Mouse (Mus musculus) adrenal gland, postnatal 4 days (tissue): ENCODE measurements at regions not wholly inside any gene's neighbourhood (a gene's known extent, or its start where the extent isn't known, plus 50 kb on each side); places are given as distances from the start of the nearest gene placed in this dataset.

Experiments used
- DNase-seq, 2 experiments: peaks; one replicate each; pipeline ENCODE4 v3.0.0; 2021 to 2022; ENCODE audit warnings: low spot score in 2 of 2, mixed read lengths in 2 of 2

DNA sequence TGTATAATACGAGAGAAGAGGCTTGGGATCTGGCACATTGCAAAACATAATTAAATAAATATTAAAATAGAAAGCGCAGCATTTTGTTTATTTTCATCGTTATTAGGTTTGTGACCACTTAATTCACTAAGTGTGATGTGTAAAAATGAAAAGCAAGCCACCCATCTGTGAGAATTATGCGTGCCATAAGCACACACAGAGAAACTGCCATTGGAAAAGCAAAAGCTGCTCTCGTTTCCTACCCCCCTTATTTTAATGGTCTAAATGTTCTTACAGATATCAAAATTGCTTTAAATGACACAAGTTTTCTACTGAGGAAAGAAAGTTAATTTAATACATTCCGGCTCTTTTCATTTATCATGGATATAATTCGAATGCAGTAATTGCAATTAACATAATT is 2780.8 kb upstream of the Gm7489 start:
- DNase-seq, result no peak

DNA sequence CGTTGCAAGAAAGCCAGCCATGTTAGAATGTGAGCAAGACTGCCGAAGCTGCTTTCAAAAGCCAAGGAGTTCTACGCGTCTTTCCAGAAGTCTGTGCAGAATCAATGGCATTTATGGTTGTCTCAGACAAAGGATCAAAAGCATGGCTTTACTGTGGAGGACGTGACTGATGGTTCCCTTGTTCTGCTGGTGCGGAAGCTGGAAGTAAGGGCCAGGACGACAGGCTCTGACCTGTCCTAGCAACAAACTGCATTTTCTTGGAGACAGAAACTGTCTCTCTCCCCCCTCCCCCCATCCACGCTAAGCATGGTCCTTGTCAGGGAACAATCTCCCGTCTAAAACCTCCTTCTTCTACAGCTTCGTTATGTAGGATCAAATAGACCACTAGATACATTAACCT is 2780.3 kb upstream of the Gm7489 start:
- no peak for DNase-seq

DNA sequence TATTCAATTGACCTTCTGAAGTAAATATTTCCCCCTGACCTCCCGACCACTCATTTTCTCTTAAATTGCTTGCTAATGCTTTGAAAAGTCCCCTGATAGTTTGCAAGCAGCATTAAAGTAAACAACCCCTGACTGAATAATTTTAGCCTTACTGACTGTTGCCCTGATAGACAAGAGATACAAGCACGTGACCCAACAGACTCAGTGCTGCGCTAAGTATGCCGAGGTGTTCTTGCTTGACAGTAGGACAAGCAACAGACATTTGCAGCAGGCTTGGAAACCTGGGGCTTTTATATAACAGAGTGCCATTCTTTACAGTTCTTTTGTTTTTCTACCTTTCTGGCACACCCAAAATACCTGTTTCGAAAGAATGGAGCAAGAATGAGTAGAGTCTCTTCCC is 2779.9 kb upstream of the Gm7489 start:
- DNase-seq, result no peak

DNA sequence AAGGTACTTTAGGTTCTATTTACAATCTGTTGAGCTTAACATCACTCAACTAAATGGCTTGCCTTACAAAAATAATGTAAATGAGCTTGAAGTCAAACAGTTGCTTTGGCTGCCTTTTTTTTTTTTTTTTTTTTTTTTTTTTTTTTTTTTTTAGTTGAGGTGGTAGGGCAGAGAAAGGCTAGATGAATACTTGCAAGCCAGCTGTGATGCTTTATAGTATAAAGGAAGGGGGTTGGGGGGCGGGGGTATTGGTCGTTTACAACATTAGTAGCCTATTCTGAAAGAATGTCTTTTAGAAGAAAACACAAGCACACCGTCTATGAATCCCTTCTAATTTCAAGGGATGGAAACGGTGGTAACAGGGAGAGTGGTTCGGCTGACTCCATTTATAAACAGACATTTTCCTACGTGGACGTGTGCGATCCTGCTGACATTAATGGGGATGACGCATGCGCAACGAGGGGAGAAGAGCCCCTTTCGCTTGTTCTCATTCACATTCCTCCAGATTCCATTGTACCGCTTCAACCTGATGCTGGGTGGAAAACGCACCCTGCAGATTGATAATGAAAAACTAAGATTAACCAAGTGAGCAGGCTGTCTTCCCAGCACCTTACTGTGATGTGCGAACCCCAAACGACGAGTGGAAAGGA is 2779.2 kb upstream of the Gm7489 start:
- no peak for DNase-seq

DNA sequence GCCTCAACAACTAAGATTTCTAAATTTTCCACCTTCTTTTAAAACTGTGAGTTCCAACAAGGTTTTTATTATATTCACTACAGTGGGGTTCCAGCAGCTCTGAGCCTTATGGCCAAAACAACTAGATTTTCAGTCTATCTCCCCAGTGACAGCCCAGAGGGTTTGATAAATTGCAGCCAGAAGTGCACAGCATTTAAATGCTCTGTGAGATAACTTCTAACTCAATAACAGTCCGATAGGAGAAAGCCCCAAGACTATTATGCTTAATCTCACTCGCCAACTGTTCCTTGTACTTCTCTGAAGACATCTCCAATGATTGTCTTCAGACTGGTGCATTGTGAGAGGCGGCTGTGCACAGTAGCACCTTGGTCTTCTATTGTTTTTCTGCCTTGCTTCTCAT is 2774.5 kb upstream of the Gm7489 start:
- DNase-seq, result no peak

DNA sequence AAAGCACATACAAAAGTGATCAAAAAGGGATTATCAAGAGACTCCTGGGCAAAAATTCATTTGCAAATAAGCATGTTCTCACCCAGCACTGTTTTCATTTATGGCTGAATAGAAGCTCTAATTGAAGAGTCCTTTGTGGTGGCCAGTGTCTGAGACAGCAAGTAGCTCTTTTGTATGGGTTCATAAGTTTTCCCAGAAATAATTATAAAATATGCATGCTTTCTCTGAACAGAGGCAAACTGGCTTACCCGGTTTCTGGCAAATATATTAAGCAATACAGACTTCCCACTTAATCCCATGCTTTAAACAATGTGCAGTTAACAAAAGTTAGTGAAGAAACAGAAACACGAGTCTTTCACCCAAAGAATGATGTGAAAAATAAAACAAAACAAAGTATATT is 2758.8 kb upstream of the Gm7489 start:
- DNase-seq, result no peak

DNA sequence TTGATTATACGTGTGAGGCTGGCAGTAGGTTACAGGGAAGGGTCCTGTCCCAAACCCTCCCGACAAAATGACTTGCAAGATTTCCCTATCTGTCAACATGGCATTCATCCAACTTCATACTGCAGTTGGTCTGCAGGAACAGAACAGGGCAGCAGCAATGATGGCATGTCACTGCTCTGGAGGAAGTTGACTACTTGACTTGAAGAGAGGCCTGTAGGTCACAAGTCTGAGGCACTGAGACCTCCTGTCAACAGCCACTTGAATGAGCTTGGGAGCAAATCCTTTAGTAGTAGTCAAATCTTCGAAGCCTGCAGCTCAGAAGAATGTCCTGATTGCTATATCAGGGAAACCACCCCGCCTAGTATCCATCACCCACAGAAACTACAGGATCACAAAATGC is 2753.7 kb upstream of the Gm7489 start:
- no peak for DNase-seq

DNA sequence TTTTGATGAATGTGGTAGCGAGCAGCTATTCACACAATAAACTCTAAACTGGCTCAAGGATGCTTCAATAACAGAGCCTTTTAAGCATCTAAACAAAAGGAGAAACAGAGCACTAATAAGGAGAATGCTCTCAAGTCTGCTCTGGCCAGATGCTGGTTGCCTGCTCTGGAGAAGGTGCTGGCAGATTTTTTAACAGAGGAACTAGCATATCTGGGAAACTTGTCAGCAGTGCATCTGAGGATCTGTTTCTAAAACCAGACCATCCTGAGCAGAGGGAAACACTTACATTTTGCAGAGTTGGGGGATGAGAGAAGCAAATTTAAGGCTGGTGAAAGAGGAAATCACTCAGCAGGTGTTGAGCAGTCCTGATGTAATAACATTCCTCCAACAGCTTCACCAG is 2748.6 kb upstream of the Gm7489 start:
- no peak for DNase-seq

DNA sequence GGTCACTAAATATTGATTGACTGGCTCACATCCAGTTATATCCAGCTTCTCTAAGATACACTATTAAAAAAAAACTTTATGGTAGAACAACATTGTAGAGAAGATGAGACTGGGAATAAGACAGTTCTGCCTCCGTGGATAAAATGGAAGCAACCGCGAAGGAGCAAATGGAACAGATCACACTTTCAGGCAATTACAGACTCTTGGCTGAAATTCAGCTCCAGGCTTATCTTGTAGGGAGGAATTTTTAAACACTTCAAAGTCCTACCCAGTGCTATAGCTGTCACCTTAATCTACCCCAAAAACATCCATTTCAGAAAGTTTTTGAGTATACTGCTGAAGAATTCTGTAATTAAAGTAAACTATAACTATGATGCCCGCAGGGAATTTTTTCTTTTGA is 2745.2 kb upstream of the Gm7489 start:
- no peak for DNase-seq

DNA sequence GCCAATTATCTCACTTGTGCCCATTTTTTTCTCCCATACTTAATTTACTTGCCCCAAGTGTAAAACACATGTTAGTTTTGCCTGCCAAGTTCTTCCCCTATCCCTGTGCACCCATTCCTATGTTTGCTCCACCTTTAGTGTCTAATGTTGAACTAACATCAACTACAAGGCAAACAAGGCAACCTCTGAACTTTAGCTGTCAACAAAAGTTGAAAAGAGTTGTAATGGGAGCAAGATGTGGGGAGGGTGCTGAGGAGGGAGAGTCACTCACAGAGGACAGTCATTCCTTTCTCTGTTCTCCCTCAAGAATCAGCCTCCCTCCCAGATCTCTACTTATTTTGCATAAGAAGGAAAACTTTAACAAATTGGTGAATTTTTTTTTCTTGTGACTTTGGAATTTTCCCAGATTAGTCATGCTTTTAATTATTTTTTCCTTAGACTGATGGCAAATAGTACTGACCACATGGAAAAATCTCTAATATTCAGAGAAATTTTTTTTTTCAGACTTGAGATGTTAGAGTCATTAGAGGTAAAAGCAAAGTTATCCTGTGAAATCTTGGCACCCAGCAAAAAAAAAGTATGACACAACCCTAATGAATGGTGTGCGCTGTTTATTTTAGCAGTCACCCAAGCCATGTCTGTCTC is 2710.6 kb upstream of the Gm7489 start:
- no peak for DNase-seq

DNA sequence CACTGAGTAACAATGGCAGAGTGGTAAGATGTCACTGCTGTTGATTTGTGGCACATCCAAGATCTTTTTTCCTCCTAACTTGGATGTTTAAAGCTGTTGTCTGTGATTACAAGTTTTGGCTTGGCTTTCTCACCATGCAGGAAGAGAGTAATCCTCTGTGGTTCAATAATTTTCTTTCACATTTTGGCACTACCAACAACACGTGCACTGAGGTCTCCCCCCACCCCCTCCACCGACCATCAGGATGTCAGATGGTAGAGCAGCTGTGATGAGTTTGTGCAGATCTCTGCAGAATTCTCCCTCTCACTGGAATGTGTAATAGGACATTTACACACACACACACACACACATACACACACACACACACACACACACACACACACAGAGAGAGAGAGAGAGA is 2708.2 kb upstream of the Gm7489 start:
- no peak for DNase-seq

DNA sequence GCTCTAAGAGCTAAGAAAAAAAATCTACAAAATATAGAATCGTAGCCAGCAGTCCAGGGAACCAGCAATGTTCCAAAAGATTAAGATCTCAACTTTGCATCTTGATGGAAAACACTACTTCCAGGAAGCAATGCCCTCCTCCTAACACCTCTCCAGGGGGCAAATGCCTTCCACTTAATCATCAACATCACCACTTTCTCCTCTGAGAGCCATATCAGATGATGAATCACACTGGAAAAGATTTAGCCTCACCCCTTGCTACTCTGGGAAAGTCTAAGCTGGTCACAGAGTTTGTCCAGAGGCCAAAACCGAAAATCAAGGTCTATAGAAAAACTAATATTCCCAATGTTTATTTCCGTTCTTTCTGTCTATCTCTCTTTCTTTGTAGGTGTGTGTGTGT is 2695.6 kb upstream of the Gm7489 start:
- DNase-seq, result no peak

DNA sequence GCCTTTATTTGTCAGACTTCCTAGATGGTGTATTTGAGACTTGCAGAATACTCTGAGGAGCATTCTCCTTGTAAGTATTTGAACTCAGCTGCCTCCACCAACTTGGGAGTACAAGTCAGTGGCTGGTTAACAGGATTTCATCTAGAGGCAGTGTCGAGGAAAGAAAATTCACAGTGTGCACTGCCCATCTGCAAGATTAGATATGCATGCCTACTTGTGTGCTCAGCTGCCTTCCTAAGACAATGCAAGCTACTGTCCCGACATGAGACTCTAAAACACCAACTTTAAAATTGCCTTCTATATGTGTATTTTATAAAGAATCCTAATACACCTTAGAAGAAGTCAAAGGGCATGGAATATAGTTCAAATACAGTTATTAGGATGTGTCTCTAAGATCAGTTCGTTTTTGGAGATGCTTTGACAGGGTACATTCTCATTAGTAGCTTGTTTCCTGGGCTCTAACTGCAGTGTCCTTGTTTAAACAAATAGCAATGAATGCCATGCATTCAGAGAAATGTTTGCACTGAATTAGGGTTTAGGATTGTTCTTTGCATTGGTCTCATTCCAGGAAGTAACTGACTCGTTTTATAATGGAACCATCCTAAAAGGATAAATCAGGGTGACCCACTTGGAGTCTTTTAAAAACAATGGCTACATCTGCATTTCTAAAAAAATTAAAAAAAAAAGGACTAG is 2687.1 kb upstream of the Gm7489 start:
- no peak for DNase-seq

DNA sequence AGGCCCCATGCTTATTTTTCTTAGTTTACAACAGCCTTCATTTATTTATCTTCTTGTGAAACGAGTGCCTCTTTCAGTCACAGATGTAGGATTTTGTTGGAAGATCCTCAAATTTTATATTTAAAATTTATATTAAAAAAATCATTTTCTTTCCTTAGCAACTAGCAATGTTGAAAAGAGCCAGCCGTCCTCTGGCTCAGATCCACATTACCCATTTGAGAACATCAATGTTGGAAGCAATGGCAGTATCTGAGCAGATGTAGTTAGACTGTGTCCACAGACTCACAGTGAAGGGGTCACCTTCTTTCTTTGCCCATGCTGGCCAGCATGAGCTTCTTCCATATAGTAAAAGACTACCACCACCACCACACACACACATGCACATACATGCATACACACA is 2681.4 kb upstream of the Gm7489 start:
- DNase-seq, result no peak

DNA sequence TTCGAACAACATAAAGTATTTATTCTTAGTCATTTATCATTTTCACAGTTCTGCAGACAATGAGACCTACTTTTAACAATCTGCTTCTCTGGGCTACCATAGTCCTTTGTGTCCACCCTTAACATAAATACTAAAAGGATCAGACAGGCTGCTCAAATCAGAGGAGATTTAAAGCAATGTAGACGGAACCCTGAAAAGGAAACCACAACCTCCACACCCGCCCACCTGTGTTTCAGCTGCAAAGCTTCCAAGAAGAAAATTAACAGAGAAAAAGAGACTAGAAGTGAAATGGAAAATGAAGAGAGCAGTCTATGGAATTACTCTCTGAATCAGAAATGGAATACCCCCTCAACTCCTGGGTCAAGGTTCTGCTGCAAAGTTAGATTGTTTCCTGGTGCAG is 2678.7 kb upstream of the Gm7489 start:
- DNase-seq, result no peak

DNA sequence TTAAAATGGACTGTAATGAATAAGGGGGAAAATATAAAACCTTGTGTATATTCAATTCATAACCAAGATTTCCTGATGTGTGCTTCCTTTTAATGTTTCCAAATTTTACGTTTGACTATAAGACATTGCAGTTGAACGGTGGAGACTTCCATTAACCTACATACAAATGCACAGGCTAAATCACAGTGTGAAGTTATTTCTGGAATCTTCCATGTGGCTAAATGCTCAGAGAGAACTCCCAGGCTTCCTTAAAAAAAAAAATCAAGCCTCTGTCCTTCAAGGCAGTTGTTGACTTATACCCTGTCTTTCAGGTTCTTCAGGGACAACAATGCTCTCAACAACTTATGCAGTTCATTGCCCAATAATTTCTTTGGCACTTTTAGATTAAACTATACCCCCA is 2677.9 kb upstream of the Gm7489 start:
- no peak for DNase-seq

DNA sequence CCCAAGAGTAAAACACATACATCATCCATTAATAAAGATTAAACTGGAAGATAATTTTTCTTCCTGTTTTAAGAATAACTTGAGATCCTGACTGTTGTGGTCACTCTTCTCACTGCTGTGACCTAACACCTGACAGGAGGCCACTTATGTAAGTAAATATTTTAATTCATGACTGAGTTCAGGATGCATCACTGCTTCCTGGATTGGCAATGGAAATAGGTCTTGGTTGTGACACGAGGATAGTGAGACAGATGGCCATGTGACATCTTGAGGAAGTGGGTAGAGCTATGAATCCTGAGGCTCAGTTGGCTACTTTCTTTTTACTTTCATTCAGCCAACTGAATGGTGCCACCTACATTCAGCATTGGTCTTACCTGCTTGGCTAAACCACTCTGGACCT is 2649.8 kb upstream of the Gm7489 start:
- DNase-seq, result no peak

DNA sequence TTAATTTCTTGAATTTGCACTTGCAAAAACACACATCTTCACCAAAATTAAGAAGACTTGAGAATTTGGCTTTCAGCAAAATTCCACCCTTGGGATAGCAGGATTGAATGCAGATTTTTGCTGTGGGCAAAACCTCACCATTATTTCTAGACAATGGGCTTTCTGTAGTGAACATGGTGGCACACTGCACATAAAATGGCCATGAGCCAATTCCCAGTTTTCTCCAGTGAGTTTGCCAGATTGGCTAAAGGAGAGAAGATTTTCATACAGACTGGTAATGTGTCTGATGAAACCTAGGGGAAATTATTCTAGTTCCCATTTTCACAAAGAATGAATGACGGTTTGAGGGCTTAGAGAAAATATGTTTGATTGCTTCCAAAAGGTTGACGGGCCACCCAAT is 2640.1 kb upstream of the Gm7489 start:
- DNase-seq, result no peak

DNA sequence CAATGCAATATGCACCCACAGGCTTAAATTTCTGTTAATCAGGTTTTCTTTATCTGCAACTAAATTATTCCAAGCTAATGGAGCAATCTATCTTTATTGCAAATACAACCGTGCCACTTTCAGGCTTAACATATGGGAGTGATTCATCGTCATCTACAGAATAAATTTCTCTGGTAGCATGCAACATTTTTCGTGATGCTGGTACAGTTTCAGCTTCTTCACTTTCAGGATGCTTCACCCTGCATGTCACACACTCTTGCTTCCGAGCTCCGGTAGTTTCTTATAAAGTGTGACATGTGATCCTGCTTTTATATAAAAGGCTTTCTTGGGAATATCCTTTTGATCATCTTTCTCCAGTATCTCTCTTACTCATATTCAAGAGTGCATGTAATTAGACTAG is 2637.4 kb upstream of the Gm7489 start:
- no peak for DNase-seq

DNA sequence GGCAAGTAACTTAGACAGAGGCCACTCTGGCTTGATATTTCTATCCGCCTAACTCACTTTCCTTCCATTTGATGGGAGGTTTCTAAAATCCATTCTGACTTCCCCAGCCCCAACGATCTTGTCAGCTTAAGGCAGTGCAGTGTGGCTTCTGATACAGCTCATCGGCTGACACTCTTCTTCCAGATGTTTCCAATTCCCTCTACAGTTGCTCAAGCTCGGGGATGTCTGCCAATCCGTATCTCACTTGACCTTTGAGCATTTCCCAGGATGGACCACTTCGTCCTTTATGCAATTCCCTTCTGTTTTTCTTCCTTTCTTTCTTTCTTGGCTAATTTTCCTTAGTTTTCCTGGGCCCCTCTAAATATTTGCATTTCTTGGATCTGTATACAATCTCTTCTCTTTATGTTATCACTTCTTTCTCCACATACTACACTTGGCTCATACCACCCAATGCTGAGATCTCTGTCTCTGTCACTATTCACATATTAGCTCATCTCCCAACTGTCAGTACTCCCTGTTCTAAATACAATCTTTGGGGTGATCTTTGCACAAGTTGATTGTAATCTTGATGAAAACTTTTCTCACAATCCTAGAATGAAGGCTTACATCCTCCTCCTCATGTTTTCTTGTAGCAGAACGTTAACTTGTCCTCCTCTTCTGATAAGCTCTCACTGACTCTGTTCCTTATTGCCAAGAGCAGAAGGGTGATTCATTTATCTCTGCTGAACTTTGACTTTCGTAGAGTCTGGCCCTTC is 2636.5 kb upstream of the Gm7489 start:
- DNase-seq, result no peak

DNA sequence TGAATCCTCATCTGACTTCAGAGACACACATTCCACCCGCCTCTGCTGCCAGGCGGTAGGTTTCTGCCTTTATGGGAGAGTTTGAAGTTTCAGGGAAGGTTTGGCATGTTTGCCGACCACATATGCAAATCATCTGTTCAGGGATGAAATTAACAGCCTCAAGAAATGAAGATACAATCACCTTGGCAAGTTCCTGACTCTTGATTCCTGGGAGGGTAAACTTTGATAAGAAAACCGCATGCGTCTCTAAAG is 2636.0 kb upstream of the Gm7489 start:
- DNase-seq, result no peak

DNA sequence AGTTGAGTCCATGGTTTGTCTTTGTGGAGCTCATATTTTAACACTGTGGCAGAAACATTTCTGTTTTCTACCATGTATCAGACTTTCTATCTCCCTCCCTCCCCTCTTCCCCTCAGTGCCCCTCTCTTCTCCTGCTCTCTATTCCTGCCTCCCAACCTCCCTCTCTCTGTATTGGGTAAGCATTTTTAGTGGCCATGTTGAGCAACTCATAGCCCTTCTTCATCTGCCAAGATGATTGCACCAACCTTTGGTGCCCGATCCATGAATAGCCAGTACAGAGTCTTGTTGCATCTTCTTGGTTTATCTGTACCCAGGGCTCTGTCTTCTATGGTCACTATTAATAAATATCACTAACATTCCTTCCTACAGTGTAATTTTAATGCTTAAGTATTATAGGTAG is 2630.6 kb upstream of the Gm7489 start:
- no peak for DNase-seq

DNA sequence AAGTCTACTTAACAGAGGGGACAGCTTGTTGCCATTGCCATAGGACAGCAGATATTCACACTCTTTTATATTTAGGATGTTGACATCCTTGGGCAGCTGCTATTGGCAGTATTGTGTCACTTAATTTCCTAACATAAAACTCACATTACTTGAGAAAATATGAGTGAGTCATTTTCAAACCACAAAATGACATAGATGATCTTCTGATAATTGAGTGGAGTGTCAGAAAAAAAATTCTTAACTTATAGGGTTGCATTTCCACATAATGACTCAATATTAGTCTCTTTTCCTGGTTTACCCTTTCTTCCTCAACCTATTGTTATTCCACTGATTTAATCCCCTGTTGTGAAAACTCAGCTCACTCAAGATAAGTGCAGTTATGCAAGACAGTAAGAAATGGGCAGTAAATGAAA is 2629.5 kb upstream of the Gm7489 start:
- no peak for DNase-seq
